Mouse (Mus musculus) retina, postnatal 7 days (tissue): ENCODE results near the gene Mars.

Experiments used
- DNase-seq: peaks from one replicate; pipeline ENCODE4 v3.0.0-alpha.2; 2012; ENCODE audit warnings: low read depth, low spot score

Gene Mars

GRCm38 (mm10) chr10:127287271-127287935, 24.2 kb downstream of the Mars start:
- no peak for DNase-seq

GRCm38 (mm10) chr10:127286730-127287129, 24.9 kb downstream of the Mars start:
- no peak for DNase-seq

GRCm38 (mm10) chr10:127286194-127286593, 25.4 kb downstream of the Mars start:
- no peak for DNase-seq

GRCm38 (mm10) chr10:127285644-127286043, 25.9 kb downstream of the Mars start:
- DNase-seq: no peak

GRCm38 (mm10) chr10:127284724-127285500, 26.7 kb downstream of the Mars start:
- no peak for DNase-seq

- DNase-seq: no peak
Observed at GRCm38 (mm10) chr10:127284105-127284622, 27.4 kb downstream of the Mars start.

GRCm38 (mm10) chr10:127282620-127283215, 28.9 kb downstream of the Mars start:
- DNase-seq: no peak

GRCm38 (mm10) chr10:127281316-127281715, 30.3 kb downstream of the Mars start:
- no peak for DNase-seq

- DNase-seq: no peak
Observed at GRCm38 (mm10) chr10:127279730-127280129, 31.9 kb downstream of the Mars start.

GRCm38 (mm10) chr10:127274261-127275022, 37.1 kb downstream of the Mars start:
- DNase-seq: no peak

GRCm38 (mm10) chr10:127272371-127272770, 39.2 kb downstream of the Mars start:
- no peak for DNase-seq

GRCm38 (mm10) chr10:127269884-127270283, 41.7 kb downstream of the Mars start:
- no peak for DNase-seq

- DNase-seq: no peak
Observed at GRCm38 (mm10) chr10:127269036-127269435, 42.5 kb downstream of the Mars start.

GRCm38 (mm10) chr10:127268401-127268800, 43.2 kb downstream of the Mars start:
- no peak for DNase-seq

GRCm38 (mm10) chr10:127267318-127267717, 44.3 kb downstream of the Mars start:
- no peak for DNase-seq

GRCm38 (mm10) chr10:127266112-127267091, 45.2 kb downstream of the Mars start, which contains the start of gene Dctn2:
Gene Dctn2, plus strand, starts transcription at chr10:127266368.
- DNase-seq: peak; percentile 84

GRCm38 (mm10) chr10:127265727-127266111, 45.9 kb downstream of the Mars start:
- no peak for DNase-seq

- no peak for DNase-seq
Observed at GRCm38 (mm10) chr10:127264971-127265370, 46.6 kb downstream of the Mars start.

GRCm38 (mm10) chr10:127264336-127264735, 47.2 kb downstream of the Mars start:
- no peak for DNase-seq

- DNase-seq: no peak
Observed at GRCm38 (mm10) chr10:127263631-127264030, 48.0 kb downstream of the Mars start.
